Mouse (Mus musculus): Measurements from ENCODE around the gene Olfr1029. TPM values are rescaled to one million over a fixed set of nuclear protein-coding genes. Genes with fewer than 3 reads are reported as not detected.
A peak's percentile ranks its signal among the peaks of the same experiment; 100 is the strongest.
"Not testable (repeated sequence)": the region's sequence is repeated elsewhere in the genome, so short reads cannot be mapped to it uniquely, and the experiment has no call there.

Gene Olfr1029
- polyA plus RNA-seq (2015; fragmentation: Nextera tagmentation; extraction: Ambion mirVana), result not detected in 2 replicates

DNA sequence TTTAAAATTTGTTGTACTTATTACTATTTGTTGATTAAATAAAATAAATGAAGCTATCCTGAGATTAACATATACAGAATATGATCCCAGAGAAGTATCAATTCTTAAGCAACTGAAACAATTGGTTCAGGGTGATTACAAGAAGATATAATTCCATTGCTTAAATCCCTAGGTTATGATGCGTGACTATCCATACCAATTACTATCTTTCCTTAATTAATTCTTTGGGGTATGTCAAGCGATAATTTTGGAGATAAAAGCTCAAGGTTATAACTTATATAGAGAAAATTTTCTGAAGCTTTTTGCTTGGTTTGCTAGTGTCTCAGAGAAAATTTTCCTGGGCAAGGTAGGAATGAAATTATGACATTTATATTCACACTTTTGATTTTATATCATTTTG, at the start of gene Olfr1029:
TSS of gene Olfr1029 (plus strand) at position 301 of the 400 bp plus-strand sequence.
- ATAC-seq (replicated peaks; ENCODE audit: extremely low read depth, insufficient read depth, low FRiP score), result no peak
- Histone ChIP-seq H3K27ac (ENCODE audit: low read length) (no peak within 1 kb of the TSS), H3K4me3 (ENCODE audit: low read length) (no peak within 1 kb of the TSS), H3K9ac (ENCODE audit: low read length) (no peak within 1 kb of the TSS), H3K4me1 (ENCODE audit: control insufficient read depth, insufficient read depth, low read length) (no peaks in the 10 kb centered on the region), H3K4me2 (ENCODE audit: low read depth, low read length) (no peak within 1 kb of the TSS), H3K9me3 (replicated peaks; ENCODE audit: control insufficient read depth, low read length) (no peaks in the 10 kb centered on the region), H3K36me3 (ENCODE audit: control insufficient read depth, insufficient read depth) (no peaks in the 10 kb centered on the region), H3K27me3 (ENCODE audit: control insufficient read depth, insufficient read depth, low read length) (no peaks in the 10 kb centered on the region)
- WGBS, result 74% methylated on average over 2 of the region's 2 CpGs

DNA sequence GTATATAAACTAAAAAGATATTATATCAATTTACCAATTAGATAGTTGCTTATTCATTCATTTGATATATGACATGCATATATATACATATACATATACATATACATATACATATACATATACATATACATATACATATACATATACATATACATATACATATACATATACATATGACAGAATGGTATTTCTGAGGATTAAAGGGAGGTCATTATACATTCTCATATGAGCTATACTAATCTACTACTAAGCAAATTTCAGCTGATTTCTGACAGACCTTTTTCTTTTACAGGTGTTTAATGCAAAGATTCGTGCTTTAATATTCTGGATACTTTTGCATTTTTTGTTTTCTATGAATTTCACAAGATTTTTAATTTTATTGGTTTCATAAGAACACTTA, 23.6 kb upstream of the Olfr1029 start, which contains the start of gene Olfr1028:
TSS of gene Olfr1028 (plus strand) at position 301 of the 400 bp plus-strand sequence.
- H3K36me3 ChIP-seq (ENCODE audit: control insufficient read depth, insufficient read depth), result no peaks in the 10 kb centered on the region
- no peaks in the 10 kb centered on the region for H3K27me3 ChIP-seq (ENCODE audit: control insufficient read depth, insufficient read depth, low read length)
- no peak within 1 kb of the TSS for H3K27ac ChIP-seq (ENCODE audit: low read length)
- H3K4me1 ChIP-seq (ENCODE audit: control insufficient read depth, insufficient read depth, low read length), result no peaks in the 10 kb centered on the region
- no peak within 1 kb of the TSS for H3K4me2 ChIP-seq (ENCODE audit: low read depth, low read length)
- ATAC-seq (replicated peaks; ENCODE audit: extremely low read depth, insufficient read depth, low FRiP score), result no peak
- WGBS, result 56% methylated on average over 1 of the region's 1 CpGs
- H3K9ac ChIP-seq (ENCODE audit: low read length), result no peak within 1 kb of the TSS
- H3K4me3 ChIP-seq (ENCODE audit: low read length), result no peak within 1 kb of the TSS
- H3K9me3 ChIP-seq (replicated peaks; ENCODE audit: control insufficient read depth, low read length), result no peaks in the 10 kb centered on the region

GRCm38 (mm10) chr2:85978976-85979375, 5.3 kb downstream of the Olfr1029 start, which contains the start of gene Olfr1030:
TSS of gene Olfr1030 (plus strand) at chr2:85979276.
- Histone ChIP-seq H3K27me3 (ENCODE audit: control insufficient read depth, insufficient read depth, low read length) (no peaks in the 10 kb centered on the region), H3K27ac (ENCODE audit: low read length) (no peak within 1 kb of the TSS), H3K4me1 (ENCODE audit: control insufficient read depth, insufficient read depth, low read length) (no peaks in the 10 kb centered on the region), H3K9me3 (replicated peaks; ENCODE audit: control insufficient read depth, low read length) (no peaks in the 10 kb centered on the region), H3K36me3 (ENCODE audit: control insufficient read depth, insufficient read depth) (no peaks in the 10 kb centered on the region), H3K4me3 (ENCODE audit: low read length) (no peak within 1 kb of the TSS), H3K9ac (ENCODE audit: low read length) (no peak within 1 kb of the TSS), H3K4me2 (ENCODE audit: low read depth, low read length) (no peak within 1 kb of the TSS)
- WGBS, result 52% methylated on average over 1 of the region's 1 CpGs
- no peak for ATAC-seq (replicated peaks; ENCODE audit: extremely low read depth, insufficient read depth, low FRiP score)

GRCm38 (mm10) chr2:85990004-85990403, 16.3 kb downstream of the Olfr1029 start, which contains the start of gene Olfr1031:
TSS of gene Olfr1031 (plus strand) at chr2:85990304.
- H3K4me3 ChIP-seq (ENCODE audit: low read length), result no peak within 1 kb of the TSS

DNA sequence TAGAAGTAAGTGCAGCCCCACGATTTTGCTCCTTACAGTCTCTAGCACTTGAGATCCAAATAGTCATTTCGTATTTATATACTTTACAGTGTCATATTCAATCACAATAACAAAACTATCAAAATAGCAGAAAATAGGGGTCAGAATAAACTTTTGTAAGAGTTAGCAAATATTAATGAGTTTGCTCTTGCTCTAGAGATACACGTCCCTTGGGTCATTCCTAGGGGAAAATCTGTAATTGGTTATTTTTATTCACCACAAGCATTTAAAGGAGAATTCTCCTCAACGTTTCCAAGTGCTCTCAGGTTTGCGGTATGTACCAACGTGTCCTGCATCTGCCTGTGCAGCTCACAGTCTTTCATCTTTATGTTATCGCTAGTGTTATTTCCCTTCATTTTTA, 31.5 kb downstream of the Olfr1029 start, which contains the start of gene Olfr1032:
TSS of gene Olfr1032 (plus strand) at position 301 of the 400 bp plus-strand sequence.
- no peaks in the 10 kb centered on the region for H3K36me3 ChIP-seq (ENCODE audit: control insufficient read depth, insufficient read depth)
- H3K9me3 ChIP-seq (replicated peaks; ENCODE audit: control insufficient read depth, low read length), result no peaks in the 10 kb centered on the region
- no peaks in the 10 kb centered on the region for H3K27me3 ChIP-seq (ENCODE audit: control insufficient read depth, insufficient read depth, low read length)
- H3K4me1 ChIP-seq (ENCODE audit: control insufficient read depth, insufficient read depth, low read length), result no peaks in the 10 kb centered on the region
- no peak for ATAC-seq (replicated peaks; ENCODE audit: extremely low read depth, insufficient read depth, low FRiP score)
- WGBS, result 79% methylated on average over 7 of the region's 7 CpGs
- no peak within 1 kb of the TSS for H3K9ac ChIP-seq (ENCODE audit: low read length)
- H3K4me3 ChIP-seq (ENCODE audit: low read length), result no peak within 1 kb of the TSS
- no peak within 1 kb of the TSS for H3K4me2 ChIP-seq (ENCODE audit: low read depth, low read length)
- H3K27ac ChIP-seq (ENCODE audit: low read length), result no peak within 1 kb of the TSS

More at GRCm38 (mm10) chr2:85990004-85990403, 16.3 kb downstream of the Olfr1029 start, which contains the start of gene Olfr1031:
- no peaks in the 10 kb centered on the region for H3K27me3 ChIP-seq (ENCODE audit: control insufficient read depth, insufficient read depth, low read length)
- H3K9me3 ChIP-seq (replicated peaks; ENCODE audit: control insufficient read depth, low read length), result no peaks in the 10 kb centered on the region
- no peak within 1 kb of the TSS for H3K9ac ChIP-seq (ENCODE audit: low read length)
- ATAC-seq (replicated peaks; ENCODE audit: extremely low read depth, insufficient read depth, low FRiP score), result no peak
- H3K36me3 ChIP-seq (ENCODE audit: control insufficient read depth, insufficient read depth), result no peaks in the 10 kb centered on the region
- no peaks in the 10 kb centered on the region for H3K4me1 ChIP-seq (ENCODE audit: control insufficient read depth, insufficient read depth, low read length)
- H3K4me2 ChIP-seq (ENCODE audit: low read depth, low read length), result no peak within 1 kb of the TSS
- 48% methylated on average over 3 of the region's 3 CpGs for WGBS
- no peak within 1 kb of the TSS for H3K27ac ChIP-seq (ENCODE audit: low read length)

GRCm38 (mm10) chr2:86020406-86020805, 46.7 kb downstream of the Olfr1029 start, which contains the start of gene Olfr1033:
TSS of gene Olfr1033 (plus strand) at chr2:86020633.
- H3K27ac ChIP-seq (ENCODE audit: low read length), result peak within 1 kb of the TSS; percentile 73
- ATAC-seq (replicated peaks; ENCODE audit: extremely low read depth, insufficient read depth, low FRiP score), result not testable (repeated sequence)
- WGBS, result under 1% methylated on average over 10 of the region's 11 CpGs

GRCm38 (mm10) chr2:86021518-86021917, 47.8 kb downstream of the Olfr1029 start:
- H3K27ac ChIP-seq (ENCODE audit: low read length); H3K9me3 ChIP-seq (replicated peaks; ENCODE audit: control insufficient read depth, low read length); H3K27me3 ChIP-seq (ENCODE audit: control insufficient read depth, insufficient read depth, low read length); H3K4me2 ChIP-seq (ENCODE audit: low read depth, low read length); H3K36me3 ChIP-seq (ENCODE audit: control insufficient read depth, insufficient read depth); H3K4me1 ChIP-seq (ENCODE audit: control insufficient read depth, insufficient read depth, low read length); ATAC-seq (replicated peaks; ENCODE audit: extremely low read depth, insufficient read depth, low FRiP score); H3K9ac ChIP-seq (ENCODE audit: low read length); H3K4me3 ChIP-seq (ENCODE audit: low read length): not testable (repeated sequence)
- 25% methylated on average over 3 of the region's 9 CpGs for WGBS

More at GRCm38 (mm10) chr2:86020406-86020805, 46.7 kb downstream of the Olfr1029 start, which contains the start of gene Olfr1033:
- not testable (repeated sequence) for H3K4me1 ChIP-seq (ENCODE audit: control insufficient read depth, insufficient read depth, low read length); H3K27me3 ChIP-seq (ENCODE audit: control insufficient read depth, insufficient read depth, low read length); H3K9me3 ChIP-seq (replicated peaks; ENCODE audit: control insufficient read depth, low read length); H3K36me3 ChIP-seq (ENCODE audit: control insufficient read depth, insufficient read depth)
- peak within 1 kb of the TSS; percentile 62 for H3K4me2 ChIP-seq (ENCODE audit: low read depth, low read length)
- peak within 1 kb of the TSS; percentile 54 for H3K4me3 ChIP-seq (ENCODE audit: low read length)
- peak within 1 kb of the TSS; percentile 57 for H3K9ac ChIP-seq (ENCODE audit: low read length)

Other genes with a start within 250 kb of the Olfr1029 start
- not detected in 2 replicates for gene Olfr1012, start 211.1 kb upstream of the Olfr1029 start, polyA plus RNA-seq (2015; fragmentation: Nextera tagmentation; extraction: Ambion mirVana)
- not detected in 2 replicates for gene Olfr1013, start 206.8 kb upstream of the Olfr1029 start, polyA plus RNA-seq (2015; fragmentation: Nextera tagmentation; extraction: Ambion mirVana)
- not detected in 2 replicates for gene Olfr1014, start 201.2 kb upstream of the Olfr1029 start, polyA plus RNA-seq (2015; fragmentation: Nextera tagmentation; extraction: Ambion mirVana)
- gene Olfr1015, start 191.9 kb upstream of the Olfr1029 start, polyA plus RNA-seq (2015; fragmentation: Nextera tagmentation; extraction: Ambion mirVana), result not detected in 2 replicates
- not detected in 2 replicates for gene Olfr1016, start 171.4 kb upstream of the Olfr1029 start, polyA plus RNA-seq (2015; fragmentation: Nextera tagmentation; extraction: Ambion mirVana)
- gene Olfr1018, start 155.4 kb upstream of the Olfr1029 start, polyA plus RNA-seq (2015; fragmentation: Nextera tagmentation; extraction: Ambion mirVana), result not detected in 2 replicates
- not detected in 2 replicates for gene Olfr1019, start 128.4 kb upstream of the Olfr1029 start, polyA plus RNA-seq (2015; fragmentation: Nextera tagmentation; extraction: Ambion mirVana)
- not detected in 2 replicates for gene Olfr1020, start 126.9 kb upstream of the Olfr1029 start, polyA plus RNA-seq (2015; fragmentation: Nextera tagmentation; extraction: Ambion mirVana)
- gene Olfr1022, start 105.3 kb upstream of the Olfr1029 start, polyA plus RNA-seq (2015; fragmentation: Nextera tagmentation; extraction: Ambion mirVana), result not detected in 2 replicates
- gene Olfr1023, start 88.3 kb upstream of the Olfr1029 start, polyA plus RNA-seq (2015; fragmentation: Nextera tagmentation; extraction: Ambion mirVana), result not detected in 2 replicates
- not detected in 2 replicates for gene Olfr1024, start 68.8 kb upstream of the Olfr1029 start, polyA plus RNA-seq (2015; fragmentation: Nextera tagmentation; extraction: Ambion mirVana)
- not detected in 2 replicates for gene Olfr1025-ps1, start 58.7 kb upstream of the Olfr1029 start, polyA plus RNA-seq (2015; fragmentation: Nextera tagmentation; extraction: Ambion mirVana)
- not detected in 2 replicates for gene Olfr1026, start 52.3 kb upstream of the Olfr1029 start, polyA plus RNA-seq (2015; fragmentation: Nextera tagmentation; extraction: Ambion mirVana)
- gene Olfr1028, start 23.5 kb upstream of the Olfr1029 start, polyA plus RNA-seq (2015; fragmentation: Nextera tagmentation; extraction: Ambion mirVana), result not detected in 2 replicates
- gene Olfr1030, start 5.4 kb downstream of the Olfr1029 start, polyA plus RNA-seq (2015; fragmentation: Nextera tagmentation; extraction: Ambion mirVana), result not detected in 2 replicates
- not detected in 2 replicates for gene Olfr1031, start 16.4 kb downstream of the Olfr1029 start, polyA plus RNA-seq (2015; fragmentation: Nextera tagmentation; extraction: Ambion mirVana)
- gene Olfr1032, start 31.6 kb downstream of the Olfr1029 start, polyA plus RNA-seq (2015; fragmentation: Nextera tagmentation; extraction: Ambion mirVana), result not detected in 2 replicates
- 6.3 and 6.4 TPM in 2 replicates for gene Olfr1033, start 46.7 kb downstream of the Olfr1029 start, polyA plus RNA-seq (2015; fragmentation: Nextera tagmentation; extraction: Ambion mirVana)
- 0.07 TPM in 1 of 2 replicates, not detected in the other for gene Olfr1034, start 72.0 kb downstream of the Olfr1029 start, polyA plus RNA-seq (2015; fragmentation: Nextera tagmentation; extraction: Ambion mirVana)
- gene Olfr1036, start 100.1 kb downstream of the Olfr1029 start, polyA plus RNA-seq (2015; fragmentation: Nextera tagmentation; extraction: Ambion mirVana), result not detected in 2 replicates
- gene Olfr1037, start 113.5 kb downstream of the Olfr1029 start, polyA plus RNA-seq (2015; fragmentation: Nextera tagmentation; extraction: Ambion mirVana), result not detected in 2 replicates
- not detected in 2 replicates for gene Olfr1039, start 162.0 kb downstream of the Olfr1029 start, polyA plus RNA-seq (2015; fragmentation: Nextera tagmentation; extraction: Ambion mirVana)
- gene Olfr1040, start 172.8 kb downstream of the Olfr1029 start, polyA plus RNA-seq (2015; fragmentation: Nextera tagmentation; extraction: Ambion mirVana), result not detected in 2 replicates
- not detected in 2 replicates for gene Olfr1042, start 187.9 kb downstream of the Olfr1029 start, polyA plus RNA-seq (2015; fragmentation: Nextera tagmentation; extraction: Ambion mirVana)
- gene Olfr1043, start 193.6 kb downstream of the Olfr1029 start, polyA plus RNA-seq (2015; fragmentation: Nextera tagmentation; extraction: Ambion mirVana), result not detected in 2 replicates
- not detected in 2 replicates for gene Olfr1044, start 203.9 kb downstream of the Olfr1029 start, polyA plus RNA-seq (2015; fragmentation: Nextera tagmentation; extraction: Ambion mirVana)
- not detected in 2 replicates for gene Olfr52, start 211.8 kb downstream of the Olfr1029 start, polyA plus RNA-seq (2015; fragmentation: Nextera tagmentation; extraction: Ambion mirVana)
- not detected in 2 replicates for gene Olfr1045, start 229.1 kb downstream of the Olfr1029 start, polyA plus RNA-seq (2015; fragmentation: Nextera tagmentation; extraction: Ambion mirVana)
- gene Olfr1046, start 245.4 kb downstream of the Olfr1029 start, polyA plus RNA-seq (2015; fragmentation: Nextera tagmentation; extraction: Ambion mirVana), result not detected in 2 replicates

All from heart, embryonic 16.5 days (tissue).